Mouse (Mus musculus) G1E (cell line): Measurements from ENCODE around the gene Srpk1.

ENCODE experiments used
- CTCF ChIP-seq: IDR thresholded peaks from 2 replicates; pipeline ENCODE4 v1.5.1; 2012; ENCODE audit warnings: low read depth, low read length, inconsistent platforms, mixed read lengths
- GATA1 ChIP-seq: IDR thresholded peaks from 2 replicates; pipeline ENCODE4 v1.6.1; 2012; ENCODE audit warnings: borderline replicate concordance, low read length, inconsistent platforms, mixed read lengths

DNA sequence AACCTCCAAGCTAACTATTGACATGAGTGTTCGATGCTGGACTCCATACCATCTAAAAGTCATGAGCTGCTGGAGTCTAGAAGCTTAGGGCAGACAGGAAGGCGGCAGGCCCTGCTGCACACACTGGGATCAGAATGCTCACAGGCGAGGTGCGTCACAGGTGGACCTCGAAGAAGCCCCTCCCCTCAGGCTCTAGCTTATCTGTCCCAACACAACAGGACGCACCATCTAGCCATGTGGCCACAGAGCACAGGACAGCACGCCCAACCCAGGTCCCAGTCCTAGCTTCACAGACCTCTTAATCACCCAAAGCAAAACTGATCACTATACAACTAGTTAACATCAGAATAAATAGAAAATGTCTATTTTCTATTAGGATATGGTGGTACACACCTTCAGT is 4.4 kb downstream of the Srpk1 start:
- TF ChIP-seq CTCF = no peak
- no peak for TF ChIP-seq GATA1
